Mouse (Mus musculus): ENCODE results near the gene Rnf186.

Gene Rnf186

DNA sequence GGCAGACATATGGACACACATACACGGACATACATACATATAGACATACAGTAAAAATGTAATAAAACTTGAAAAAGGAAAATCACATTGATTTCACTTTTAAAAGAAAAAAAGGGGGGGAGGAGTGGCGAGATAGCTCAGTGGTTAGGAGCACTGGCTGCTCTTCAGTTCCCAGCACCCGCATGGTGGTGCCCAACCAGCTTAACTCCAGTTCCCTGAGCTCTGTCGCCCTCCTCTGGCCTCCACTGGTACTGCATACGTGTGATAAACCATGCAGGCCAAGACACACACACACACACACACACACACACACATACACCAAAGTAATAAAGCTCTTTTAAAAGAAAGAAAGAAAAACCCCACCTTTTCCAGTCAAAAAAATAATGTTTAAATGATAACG lies 47.9 kb downstream of the Rnf186 start:
- DNase-seq, result peak in 1 of 2 experiments; percentile 44
